Mouse (Mus musculus) intestine, postnatal 0 days (tissue): ENCODE results near the gene Gm26657. TPM values are rescaled to one million over a fixed set of nuclear protein-coding genes. Genes with fewer than 3 reads are reported as not detected.

Experiments
- ATAC-seq: fragments of 200-750 bp; cut with Nextera tagmentation; 2 replicates; pipeline ENCODE4 v1.8.0; 2017; ENCODE audit warnings: mild to moderate bottlenecking, moderate TSS enrichment, moderate library complexity
- H3K27ac ChIP-seq: fragments of 300-500 bp; sonication (generic); 2 replicates; pipeline ENCODE4 v1.5.1; 2014; ENCODE audit warnings: mild to moderate bottlenecking, low read depth, low read length, moderate library complexity
- H3K27me3 ChIP-seq: fragments of 300-500 bp; sonication (generic); replicated peaks from 2 replicates; pipeline ENCODE4 v1.6.1; 2014; ENCODE audit warnings: low read length, mixed read lengths; ENCODE audit not compliant: control insufficient read depth, insufficient read depth
- H3K36me3 ChIP-seq: fragments of 300-500 bp; sonication (generic); 2 replicates; pipeline ENCODE4 v1.6.1; 2014; ENCODE audit warnings: mild to moderate bottlenecking, moderate library complexity; ENCODE audit not compliant: control insufficient read depth, insufficient read depth
- H3K4me1 ChIP-seq: fragments of 300-500 bp; sonication (generic); replicated peaks from 2 replicates; pipeline ENCODE4 v1.6.1; 2014; ENCODE audit warnings: antibody characterized with exemption, low read length, mixed read lengths; ENCODE audit not compliant: control insufficient read depth, insufficient read depth
- H3K4me2 ChIP-seq: fragments of 300-500 bp; sonication (generic); replicated peaks from 2 replicates; pipeline ENCODE4 v1.6.1; 2014; ENCODE audit warnings: low read depth, mild to moderate bottlenecking, moderate library complexity
- H3K4me3 ChIP-seq: fragments of 300-500 bp; sonication (generic); 2 replicates; pipeline ENCODE4 v1.5.1; 2014; ENCODE audit warnings: low read depth, low read length
- H3K9ac ChIP-seq: fragments of 300-500 bp; sonication (generic); 2 replicates; pipeline ENCODE4 v1.6.1; 2014; ENCODE audit warnings: mild to moderate bottlenecking, low read depth, low read length
- H3K9me3 ChIP-seq: fragments of 300-500 bp; sonication (generic); 2 replicates; pipeline ENCODE4 v1.6.1; 2016; ENCODE audit warnings: mixed run types; ENCODE audit not compliant: control insufficient read depth
- CTCF ChIP-seq: sonication (generic); IDR thresholded peaks from 2 replicates; pipeline ENCODE4 v1.5.1; 2016; ENCODE audit warnings: low read depth, mild to moderate bottlenecking, control low read depth, antibody characterized with exemption, moderate library complexity
- WGBS: fragments of 180-500 bp; shearing (Covaris S2); extraction: QIAGEN DNeasy Blood & Tissue Kit; methylation state at CpG from one replicate; pipeline ENCODE4 v1.1.7; 2014; 5-methylcytosine and 5-hydroxymethylcytosine counted together
- polyA plus RNA-seq: library from polyadenylated mRNA; unstranded; fragments of >200 nt; fragmentation: Nextera tagmentation; extraction: Ambion mirVana; gene quantifications from 2 replicates; pipeline ENCODE4 v1.2.1, GENCODE M21; 2015

Gm26657 gene
- polyA plus RNA-seq, 1 experiment from 2014 or later = not detected

- H3K4me3 ChIP-seq = no peak overlapping the region
- WGBS = 95% methylated on average over 9 of the region's 9 CpGs
- no peak overlapping the region for H3K27ac ChIP-seq
- H3K36me3 ChIP-seq = peaks cover 44% of the 10 kb centered on the region
- H3K4me2 ChIP-seq = no peak overlapping the region
- TF ChIP-seq CTCF = no peak
- H3K9me3 ChIP-seq = no peaks in the 10 kb centered on the region
- no peaks in the 10 kb centered on the region for H3K4me1 ChIP-seq
- no peaks in the 10 kb centered on the region for H3K27me3 ChIP-seq
- no peak for ATAC-seq
- no peak overlapping the region for H3K9ac ChIP-seq
These were observed 7.6 kb downstream of the Gm26657 start for GRCm38 (mm10) chr4:56747456-56747855.

GRCm38 (mm10) chr4:56756021-56756420 lies 16.2 kb downstream of the Gm26657 start:
- TF ChIP-seq CTCF = no peak
- 87% methylated on average over 5 of the region's 5 CpGs for WGBS
- peaks cover 88% of the 10 kb centered on the region for H3K36me3 ChIP-seq
- H3K27me3 ChIP-seq = no peaks in the 10 kb centered on the region
- no peak overlapping the region for H3K27ac ChIP-seq
- H3K4me2 ChIP-seq = no peak overlapping the region
- H3K9me3 ChIP-seq = no peaks in the 10 kb centered on the region
- H3K9ac ChIP-seq = no peak overlapping the region
- no peak for ATAC-seq
- no peaks in the 10 kb centered on the region for H3K4me1 ChIP-seq
- no peak overlapping the region for H3K4me3 ChIP-seq

GRCm38 (mm10) chr4:56756966-56757600 lies 17.2 kb downstream of the Gm26657 start:
- Histone ChIP-seq H3K9ac (no peak overlapping the region), H3K27me3 (no peaks in the 10 kb centered on the region), H3K4me1 (no peaks in the 10 kb centered on the region), H3K9me3 (no peaks in the 10 kb centered on the region), H3K36me3 (peaks cover 86% of the 10 kb centered on the region), H3K4me2 (no peak overlapping the region), H3K27ac (no peak overlapping the region), H3K4me3 (no peak overlapping the region)
- TF ChIP-seq CTCF = no peak
- ATAC-seq = no peak
- 89% methylated on average over 10 of the region's 10 CpGs for WGBS

GRCm38 (mm10) chr4:56757693-56758092 lies 17.8 kb downstream of the Gm26657 start:
- Histone ChIP-seq H3K4me2 (no peak overlapping the region), H3K9me3 (no peaks in the 10 kb centered on the region), H3K27ac (no peak overlapping the region), H3K27me3 (no peaks in the 10 kb centered on the region), H3K4me1 (no peaks in the 10 kb centered on the region), H3K9ac (no peak overlapping the region), H3K4me3 (no peak overlapping the region), H3K36me3 (peaks cover 89% of the 10 kb centered on the region)
- WGBS = 83% methylated on average over 1 of the region's 1 CpGs
- no peak for TF ChIP-seq CTCF
- ATAC-seq = no peak

- H3K4me3 ChIP-seq = no peak overlapping the region
- TF ChIP-seq CTCF = no peak
- H3K36me3 ChIP-seq = peaks cover 55% of the 10 kb centered on the region
- H3K9me3 ChIP-seq = no peaks in the 10 kb centered on the region
- ATAC-seq = peak; percentile 70
- no peak overlapping the region for H3K4me2 ChIP-seq
- 54% methylated on average over 4 of the region's 5 CpGs for WGBS
- no peak overlapping the region for H3K9ac ChIP-seq
- no peaks in the 10 kb centered on the region for H3K27me3 ChIP-seq
- H3K4me1 ChIP-seq = 0 out of 2 replicates have a peak, but pooled peaks cover 9% of the 10 kb centered on the region
- no peak overlapping the region for H3K27ac ChIP-seq
These were observed 28.0 kb downstream of the Gm26657 start for GRCm38 (mm10) chr4:56767861-56768284.

GRCm38 (mm10) chr4:56768913-56769312 lies 29.0 kb downstream of the Gm26657 start:
- no peaks in the 10 kb centered on the region for H3K27me3 ChIP-seq
- no peak overlapping the region for H3K27ac ChIP-seq
- 79% methylated on average over 7 of the region's 7 CpGs for WGBS
- H3K9ac ChIP-seq = no peak overlapping the region
- no peaks in the 10 kb centered on the region for H3K9me3 ChIP-seq
- 0 out of 2 replicates have a peak, but pooled peaks cover 9% of the 10 kb centered on the region for H3K4me1 ChIP-seq
- ATAC-seq = no peak
- no peak overlapping the region for H3K4me3 ChIP-seq
- peaks cover 59% of the 10 kb centered on the region for H3K36me3 ChIP-seq
- TF ChIP-seq CTCF = no peak
- no peak overlapping the region for H3K4me2 ChIP-seq
